Mouse (Mus musculus) ES-Bruce4 (cell line): Measurements from ENCODE around the gene Actl10. TPM values are rescaled to one million over a fixed set of nuclear protein-coding genes. Genes with fewer than 3 reads are reported as not detected.
A peak's percentile ranks its signal among the peaks of the same experiment; 100 is the strongest.

ENCODE experiments used
- H3K27ac ChIP-seq: 2 replicates; pipeline ENCODE4 v1.5.1; 2012; ENCODE audit warnings: low read length, inconsistent platforms; ENCODE audit not compliant: insufficient read depth
- H3K27me3 ChIP-seq: 2 replicates; pipeline ENCODE4 v1.6.1; 2012; ENCODE audit warnings: mild to moderate bottlenecking, low read length, inconsistent platforms; ENCODE audit not compliant: control insufficient read depth, poor library complexity, insufficient read depth, severe bottlenecking
- H3K36me3 ChIP-seq: 2 replicates; pipeline ENCODE4 v1.6.1; 2012; ENCODE audit warnings: inconsistent platforms, mild to moderate bottlenecking, low read length, moderate library complexity; ENCODE audit not compliant: control insufficient read depth, poor library complexity, insufficient read depth, severe bottlenecking
- H3K4me1 ChIP-seq: one replicate; pipeline ENCODE4 v1.8.1; 2011; ENCODE audit warnings: low read length; ENCODE audit not compliant: control insufficient read depth, insufficient read depth
- H3K4me3 ChIP-seq: 2 replicates; pipeline ENCODE4 v1.5.1; 2011; ENCODE audit warnings: low read depth, mild to moderate bottlenecking, low read length
- H3K9ac ChIP-seq: 2 replicates; pipeline ENCODE4 v1.6.1; 2012; ENCODE audit warnings: low read depth, mild to moderate bottlenecking, inconsistent platforms; ENCODE audit not compliant: poor library complexity, severe bottlenecking
- H3K9me3 ChIP-seq: replicated peaks from 2 replicates; pipeline ENCODE4 v1.6.1; 2012; ENCODE audit warnings: mild to moderate bottlenecking, low read length, inconsistent platforms; ENCODE audit not compliant: control insufficient read depth, poor library complexity, insufficient read depth, severe bottlenecking
- CTCF ChIP-seq: IDR thresholded peaks from one replicate; pipeline ENCODE4 v1.8.1; 2011; ENCODE audit warnings: low read depth, low read length
- EP300 ChIP-seq: IDR thresholded peaks from 2 replicates; pipeline ENCODE4 v1.6.1; 2011; ENCODE audit warnings: low read depth, low read length; ENCODE audit not compliant: insufficient read depth
- POLR2A ChIP-seq: IDR thresholded peaks from one replicate; pipeline ENCODE4 v1.8.1; 2011; ENCODE audit warnings: low read length; ENCODE audit not compliant: insufficient read depth
- polyA plus RNA-seq: library from polyadenylated mRNA; stranded (reverse); fragments of >200 nt; gene quantifications from 2 replicates; pipeline ENCODE4 v1.2.4, GENCODE M21; 2011; ENCODE audit warnings: low read depth; ENCODE audit not compliant: missing spikeins, insufficient read depth, insufficient read length

The Actl10 gene
- polyA plus RNA-seq, 1 experiment = not detected

GRCm38 (mm10) chr2:154534704-154535270 is 16.8 kb upstream of the Actl10 start:
- Histone ChIP-seq H3K9ac (no peak overlapping the region), H3K36me3 (peaks cover 62% of the 10 kb centered on the region), H3K27me3 (no peaks in the 10 kb centered on the region), H3K9me3 (no peaks in the 10 kb centered on the region), H3K4me3 (no peak overlapping the region), H3K27ac (no peak overlapping the region), H3K4me1 (no peaks in the 10 kb centered on the region)
- TF ChIP-seq POLR2A = no peak
- no peak for TF ChIP-seq EP300
- no peak for TF ChIP-seq CTCF

DNA sequence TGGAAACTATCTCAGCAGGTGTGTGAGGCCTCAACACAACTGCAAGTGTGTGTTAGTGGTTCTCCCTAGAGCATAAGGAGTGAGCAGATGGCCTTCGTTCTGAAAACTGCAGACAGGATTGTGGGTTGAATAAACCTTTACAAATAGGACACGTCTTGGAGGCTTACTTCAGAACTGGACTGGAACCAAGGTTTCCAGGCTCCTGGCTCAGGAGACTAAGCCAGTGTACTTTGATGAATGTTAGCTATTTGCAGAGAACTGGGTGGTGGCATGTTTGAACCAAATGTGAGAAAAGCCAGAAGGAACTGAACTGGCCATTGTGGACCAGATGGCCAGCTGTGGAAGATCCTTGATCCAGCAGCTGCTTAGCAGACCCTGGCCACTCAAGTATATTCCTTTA is 13.3 kb upstream of the Actl10 start:
- Histone ChIP-seq H3K4me1 (no peaks in the 10 kb centered on the region), H3K36me3 (peaks cover 32% of the 10 kb centered on the region), H3K4me3 (no peak overlapping the region), H3K27ac (no peak overlapping the region), H3K27me3 (no peaks in the 10 kb centered on the region), H3K9ac (no peak overlapping the region), H3K9me3 (no peaks in the 10 kb centered on the region)
- TF ChIP-seq EP300 (no peak), POLR2A (no peak), CTCF (no peak)

GRCm38 (mm10) chr2:154538710-154539109 is 12.9 kb upstream of the Actl10 start:
- TF ChIP-seq POLR2A (no peak), CTCF (no peak), EP300 (no peak)
- H3K36me3 ChIP-seq = peaks cover 30% of the 10 kb centered on the region
- no peaks in the 10 kb centered on the region for H3K27me3 ChIP-seq
- H3K4me1 ChIP-seq = peaks cover under 1% of the 10 kb centered on the region
- H3K4me3 ChIP-seq = no peak overlapping the region
- H3K9ac ChIP-seq = no peak overlapping the region
- H3K27ac ChIP-seq = no peak overlapping the region
- H3K9me3 ChIP-seq = no peaks in the 10 kb centered on the region

DNA sequence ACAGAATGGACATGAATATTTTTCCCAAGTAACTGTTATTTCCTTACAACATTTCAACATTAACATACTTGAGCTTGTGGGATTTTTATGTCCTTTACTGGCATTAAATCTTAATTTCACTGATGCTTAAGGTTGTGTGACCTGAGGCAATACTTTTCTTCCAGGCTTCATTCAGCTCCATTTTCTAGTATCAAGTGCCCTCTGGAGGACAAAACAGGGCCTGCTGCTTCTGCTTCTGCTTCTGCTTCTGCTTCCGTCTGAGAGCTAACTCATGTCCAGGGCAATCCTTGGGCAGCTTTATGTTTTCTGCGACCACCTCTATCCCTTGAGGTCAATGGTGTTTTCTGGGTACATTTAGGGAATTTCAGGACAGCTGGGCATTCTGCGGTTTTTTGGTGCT is 11.9 kb upstream of the Actl10 start:
- H3K9ac ChIP-seq = no peak overlapping the region
- TF ChIP-seq POLR2A = no peak
- peak; percentile 36 for TF ChIP-seq CTCF
- no peak for TF ChIP-seq EP300
- no peak overlapping the region for H3K27ac ChIP-seq
- no peak overlapping the region for H3K4me3 ChIP-seq
- no peaks in the 10 kb centered on the region for H3K9me3 ChIP-seq
- peaks cover 1% of the 10 kb centered on the region for H3K4me1 ChIP-seq
- H3K27me3 ChIP-seq = no peaks in the 10 kb centered on the region
- H3K36me3 ChIP-seq = peaks cover 20% of the 10 kb centered on the region

DNA sequence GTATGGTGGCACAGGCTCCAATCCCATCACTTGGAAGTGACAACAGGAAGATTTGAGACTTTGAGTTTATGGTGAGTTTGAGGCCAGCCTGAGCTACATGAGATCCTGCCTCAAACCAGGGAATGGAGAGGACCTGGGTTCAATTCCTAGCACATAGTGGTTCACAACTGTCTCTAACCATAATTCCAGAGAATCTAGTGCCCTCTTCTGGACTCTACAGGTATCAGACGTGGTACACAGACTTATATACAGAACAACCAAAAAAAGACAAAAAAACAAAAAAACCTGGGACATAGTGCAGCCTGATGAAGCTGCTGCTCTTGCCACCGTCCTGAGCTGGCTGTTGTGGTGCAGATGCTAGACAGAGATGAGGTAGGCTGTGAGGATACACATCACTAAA is 9.9 kb upstream of the Actl10 start:
- Histone ChIP-seq H3K36me3 (peaks cover 5% of the 10 kb centered on the region), H3K9ac (no peak overlapping the region), H3K27ac (no peak overlapping the region), H3K27me3 (no peaks in the 10 kb centered on the region), H3K9me3 (no peaks in the 10 kb centered on the region), H3K4me1 (peaks cover 1% of the 10 kb centered on the region), H3K4me3 (no peak overlapping the region)
- no peak for TF ChIP-seq EP300
- no peak for TF ChIP-seq POLR2A
- TF ChIP-seq CTCF = no peak

DNA sequence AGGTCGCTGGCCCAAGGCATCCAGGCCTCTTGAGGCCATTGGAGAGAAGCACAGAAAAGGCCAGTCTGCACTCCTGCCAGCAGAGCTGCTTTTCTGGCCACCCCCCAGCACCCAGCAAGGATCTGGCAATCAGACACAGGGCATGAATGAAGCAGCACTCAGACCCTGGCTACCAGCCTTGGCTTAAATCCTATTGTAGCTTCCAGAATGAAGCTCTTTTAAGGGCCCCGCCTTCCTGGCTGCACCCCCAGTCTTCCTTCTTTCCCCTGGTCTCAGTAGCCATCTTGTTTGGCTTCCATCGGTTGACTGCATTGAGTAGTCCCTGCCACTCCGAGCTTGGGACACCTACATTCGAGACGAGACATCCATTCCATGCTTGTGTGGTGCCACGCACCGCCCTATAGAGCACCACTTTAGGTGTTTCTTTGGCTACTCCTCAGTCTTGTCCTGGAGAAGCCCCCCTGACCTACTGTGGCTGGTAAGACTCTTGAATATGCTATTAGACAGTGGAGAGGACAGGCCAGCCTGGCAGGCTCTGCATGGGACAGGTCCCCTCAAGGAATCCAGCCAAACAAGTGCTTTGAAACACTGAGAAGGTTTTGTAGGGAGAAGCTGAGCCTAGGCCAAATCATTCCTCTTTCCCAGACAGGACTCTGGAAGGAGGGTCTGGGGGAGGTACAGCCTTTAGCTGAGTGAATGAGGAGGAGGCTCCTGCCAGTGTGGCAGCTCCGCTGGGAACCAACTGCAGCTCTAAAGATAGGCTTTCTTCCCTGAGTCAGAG is 7.8 kb upstream of the Actl10 start:
- Histone ChIP-seq H3K9ac (no peak overlapping the region), H3K27ac (no peak overlapping the region), H3K4me3 (no peak overlapping the region), H3K4me1 (peaks cover 2% of the 10 kb centered on the region), H3K9me3 (no peaks in the 10 kb centered on the region), H3K27me3 (no peaks in the 10 kb centered on the region), H3K36me3 (no peaks in the 10 kb centered on the region)
- no peak for TF ChIP-seq POLR2A
- TF ChIP-seq CTCF = no peak
